Mouse (Mus musculus): ENCODE measurements around the gene Cnot11.

DNA sequence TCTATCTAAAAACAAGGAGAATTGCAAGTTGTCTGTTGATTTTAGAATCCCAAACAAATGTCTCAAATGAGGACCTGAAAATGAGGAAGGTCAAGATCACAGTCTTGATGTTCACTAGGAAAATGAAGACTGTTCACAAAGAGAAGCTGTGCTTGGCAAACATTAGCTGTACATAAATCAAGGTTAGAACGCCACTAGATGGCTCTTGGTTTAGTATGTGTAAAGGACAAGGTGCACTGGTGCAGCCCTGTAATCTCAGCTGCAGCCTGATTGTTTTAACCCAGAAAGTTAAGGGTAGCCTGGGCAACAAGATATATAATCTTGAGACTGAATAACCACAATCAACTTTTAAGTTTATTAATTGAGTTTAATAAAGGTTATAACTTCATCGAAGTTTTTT, 12.4 kb downstream of the Cnot11 start:
- no peak for TF ChIP-seq CTCF (IDR thresholded peaks at IDR 0.05; ENCODE audit: insufficient read depth, low read length)
- no peak for TF ChIP-seq POLR2A (IDR thresholded peaks at IDR 0.05; ENCODE audit: borderline replicate concordance, extremely low read depth, low read depth, low read length)
